Mouse (Mus musculus) layer of hippocampus, adult 8-10 months (tissue): ENCODE data around the gene Zfp988. TPM values are rescaled to one million over a fixed set of nuclear protein-coding genes. Genes with fewer than 3 reads are reported as not detected.
"Not testable (repeated sequence)": the region's sequence is repeated elsewhere in the genome, so short reads cannot be mapped to it uniquely, and the experiment has no call there.

Experiments
- DNase-seq, 2 experiments: peaks; one replicate each; pipeline ENCODE4 v3.0.0; 2022; ENCODE audit warnings: low spot score in 2 of 2
- total RNA-seq, 4 experiments: library from RNA; stranded (reverse); gene quantifications; 2 replicates each; pipeline ENCODE4 v1.2.4; 2022

Zfp988 gene
- under 1 TPM in 3 of 4 experiments, not detected in 1; 0.12 to 0.43 (median 0.14) TPM for total RNA-seq

GRCm38 (mm10) chr4:147305436-147305835 lies at the start of gene Zfp988:
Gene Zfp988, plus strand, starts transcription at chr4:147305674.
- DNase-seq, result not testable (repeated sequence)

- not testable (repeated sequence) for DNase-seq
Observed at GRCm38 (mm10) chr4:147262708-147263107, 42.8 kb upstream of the Zfp988 start.

GRCm38 (mm10) chr4:147267302-147267701 lies 38.2 kb upstream of the Zfp988 start:
- not testable (repeated sequence) for DNase-seq

- not testable (repeated sequence) for DNase-seq
Observed at GRCm38 (mm10) chr4:147268735-147269134, 36.7 kb upstream of the Zfp988 start.

- DNase-seq, result not testable (repeated sequence)
Observed at GRCm38 (mm10) chr4:147270026-147270425, 35.4 kb upstream of the Zfp988 start.

GRCm38 (mm10) chr4:147271601-147272000 lies 33.9 kb upstream of the Zfp988 start:
- not testable (repeated sequence) for DNase-seq

GRCm38 (mm10) chr4:147275021-147275772 lies 30.3 kb upstream of the Zfp988 start:
- not testable (repeated sequence) for DNase-seq

- DNase-seq, result not testable (repeated sequence)
Observed at GRCm38 (mm10) chr4:147275773-147276140, 29.7 kb upstream of the Zfp988 start.

GRCm38 (mm10) chr4:147280406-147280805 lies 25.1 kb upstream of the Zfp988 start:
- DNase-seq, result not testable (repeated sequence)

GRCm38 (mm10) chr4:147298585-147298984 lies 6.9 kb upstream of the Zfp988 start:
- DNase-seq, result not testable (repeated sequence)

GRCm38 (mm10) chr4:147302375-147302774 lies 3.1 kb upstream of the Zfp988 start:
- DNase-seq, result not testable (repeated sequence)

GRCm38 (mm10) chr4:147335036-147335690 lies 29.7 kb downstream of the Zfp988 start:
- DNase-seq, result not testable (repeated sequence)

GRCm38 (mm10) chr4:147335691-147336367 lies 30.4 kb downstream of the Zfp988 start:
- DNase-seq, result not testable (repeated sequence)

- DNase-seq, result not testable (repeated sequence)
Observed at GRCm38 (mm10) chr4:147336368-147337195, 31.1 kb downstream of the Zfp988 start.

- not testable (repeated sequence) for DNase-seq
Observed at GRCm38 (mm10) chr4:147337520-147337919, 32.0 kb downstream of the Zfp988 start.

- no peak for DNase-seq
Observed at GRCm38 (mm10) chr4:147338032-147338610, 32.6 kb downstream of the Zfp988 start.

- not testable (repeated sequence) for DNase-seq
Observed at GRCm38 (mm10) chr4:147338706-147339105, 33.2 kb downstream of the Zfp988 start.

GRCm38 (mm10) chr4:147339601-147340219 lies 34.2 kb downstream of the Zfp988 start:
- not testable (repeated sequence) for DNase-seq

GRCm38 (mm10) chr4:147340236-147340635 lies 34.8 kb downstream of the Zfp988 start:
- not testable (repeated sequence) for DNase-seq

- DNase-seq, result not testable (repeated sequence)
Observed at GRCm38 (mm10) chr4:147340876-147341275, 35.4 kb downstream of the Zfp988 start.
